Mouse (Mus musculus) small intestine, adult 2 months (tissue): ENCODE measurements around the gene Slc4a1.

Experiments
- CTCF ChIP-seq: fragments of 200-500 bp; IDR thresholded peaks from 2 replicates; pipeline ENCODE4 v1.5.1; 2012; ENCODE audit warnings: low read depth, mild to moderate bottlenecking, control low read depth, inconsistent platforms, low read length, moderate library complexity, mixed read lengths; ENCODE audit not compliant: insufficient replicate concordance, insufficient read length; ENCODE audit errors: extremely low read depth
- POLR2A ChIP-seq: fragments of 200-500 bp; IDR thresholded peaks from 2 replicates; pipeline ENCODE4 v1.6.1; 2012; ENCODE audit warnings: low read depth, mild to moderate bottlenecking, control low read depth, inconsistent platforms, low read length, moderate library complexity

- TF ChIP-seq POLR2A (no peak), CTCF (no peak)
These were observed 49.2 kb upstream of the Slc4a1 start for GRCm38 (mm10) chr11:102415034-102415802.
